In genomic region chr8:124346852-124347523, GRCm38 (mm10) we compare ENCODE assay signal across 8 mouse cellular contexts.
DNase-seq lines count a peak whose midpoint lies in the region; ATAC-seq lines count a peak whose summit lies in the region.

No protein-coding gene starts in this region.

- H3K4me1 ChIP-seq in heart, embryonic 15.5 days (replicated peaks), result peaks cover 12% of the 10 kb centered on the region

- ATAC-seq in heart, embryonic 15.5 days (replicated peaks; ENCODE audit: insufficient number of reproducible peaks, insufficient read depth, low FRiP score, low read depth), result 0 out of 2 replicates have a peak, but pooled peaks have one; percentile 36

- H3K4me3 ChIP-seq in heart, embryonic 15.5 days, result no peak overlapping the region

- H3K27me3 ChIP-seq in heart, embryonic 15.5 days, result peaks cover 5% of the 10 kb centered on the region; the same call in 1 of the 2 replicates

- H3K9ac ChIP-seq in heart, embryonic 15.5 days, result no peak overlapping the region

- WGBS in heart, embryonic 15.5 days, result 37% methylated on average over 19 of the region's 19 CpGs

- H3K9me3 ChIP-seq in heart, embryonic 15.5 days (replicated peaks), result no peaks in the 10 kb centered on the region

- peak overlapping the region; percentile 24; the same call in 1 of the 2 replicates for H3K4me2 ChIP-seq in heart, embryonic 15.5 days

- H3K36me3 ChIP-seq in heart, embryonic 15.5 days, result peaks cover 16% of the 10 kb centered on the region; the same call in 1 of the 2 replicates

- peak; percentile 49 to 81 for DNase-seq in adrenal gland, adult (ENCODE audit: inconsistent age in 2 of 2, low spot score in 1 of 2)
- no peak for DNase-seq in adrenal gland, adult 8-10 months
- DNase-seq in ZHBTc4 (ENCODE audit: low read depth, low spot score), result peak; percentile 77
- DNase-seq in embryo, embryonic 11.5 days (ENCODE audit: low read depth, low spot score), result peak; percentile 55
- peak; percentile 78 to 81 for DNase-seq in kidney, postnatal 4 days
- DNase-seq in lung, postnatal 25 days (ENCODE audit: low spot score), result peak; percentile 57
- peak; percentile 44 for DNase-seq in right cerebral cortex, postnatal 25 days

- no peak overlapping the region for H3K27ac ChIP-seq in heart, embryonic 15.5 days
